Mouse (Mus musculus) activated CD4-positive, CD25-positive, alpha-beta regulatory T cell, adult 4 months (primary cell): Measurements from ENCODE around the gene Tmc3. TPM values are rescaled to one million over a fixed set of nuclear protein-coding genes. Genes with fewer than 3 reads are reported as not detected.

Experiments used
- ATAC-seq: one replicate; pipeline ENCODE4 v1.8.0; 2017
- polyA plus RNA-seq, 2 experiments: library from polyadenylated mRNA; unstranded; fragments of 100-300 nt; shearing (Covaris generic); gene quantifications; one replicate each; pipeline ENCODE4 v1.2.1; 2017

Gene Tmc3
- polyA plus RNA-seq, 2 experiments from 2014 or later: 0.46 to 0.97 TPM

- ATAC-seq: no peak
These were observed 53.3 kb downstream of the Tmc3 start for GRCm38 (mm10) chr7:83637781-83638583.

DNA sequence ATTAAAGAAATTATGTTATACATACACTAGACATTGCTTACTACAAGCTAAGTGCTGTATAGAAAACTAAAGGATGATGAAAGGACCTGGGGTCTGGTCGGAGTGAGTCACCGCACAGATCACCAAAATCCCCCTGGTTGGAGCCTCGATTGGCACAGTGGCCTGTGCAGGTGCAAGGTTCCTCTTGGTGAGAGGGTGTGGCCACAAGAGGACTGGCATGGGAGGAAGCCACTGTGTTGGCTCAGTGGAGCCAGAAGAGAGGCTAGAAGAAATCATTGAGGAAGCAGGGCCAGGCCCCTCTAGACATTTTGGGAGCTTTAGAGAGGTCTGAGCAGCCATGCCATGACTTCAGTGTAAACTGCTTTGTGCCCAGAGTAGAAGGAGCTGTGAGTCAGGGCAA, 54.4 kb downstream of the Tmc3 start:
- peak; percentile 21 for ATAC-seq

- no peak for ATAC-seq
These were observed 55.9 kb downstream of the Tmc3 start for GRCm38 (mm10) chr7:83640581-83640980.

- ATAC-seq: no peak
These were observed 56.4 kb downstream of the Tmc3 start for GRCm38 (mm10) chr7:83641163-83641562.

DNA sequence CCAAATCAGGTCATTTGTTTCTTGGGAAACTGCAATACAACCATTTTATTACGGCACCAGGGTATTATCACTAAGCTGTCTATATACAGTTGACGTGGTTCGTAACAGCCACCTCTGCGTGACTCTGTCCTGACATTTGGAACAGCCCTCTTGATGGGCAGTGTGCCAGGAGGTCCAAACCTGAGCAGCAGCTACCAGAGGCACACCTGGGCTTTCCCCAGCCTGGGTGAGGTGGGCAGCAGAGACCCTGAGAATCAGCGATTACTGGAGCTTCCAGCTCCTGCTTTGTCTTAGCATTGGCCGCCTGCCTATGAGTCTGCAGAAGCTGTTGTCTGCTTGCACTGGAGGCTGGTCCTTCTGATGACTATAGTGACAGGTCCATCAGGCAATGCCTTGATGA, 58.9 kb downstream of the Tmc3 start:
- no peak for ATAC-seq

GRCm38 (mm10) chr7:83644761-83645160, 60.0 kb downstream of the Tmc3 start:
- ATAC-seq: no peak

DNA sequence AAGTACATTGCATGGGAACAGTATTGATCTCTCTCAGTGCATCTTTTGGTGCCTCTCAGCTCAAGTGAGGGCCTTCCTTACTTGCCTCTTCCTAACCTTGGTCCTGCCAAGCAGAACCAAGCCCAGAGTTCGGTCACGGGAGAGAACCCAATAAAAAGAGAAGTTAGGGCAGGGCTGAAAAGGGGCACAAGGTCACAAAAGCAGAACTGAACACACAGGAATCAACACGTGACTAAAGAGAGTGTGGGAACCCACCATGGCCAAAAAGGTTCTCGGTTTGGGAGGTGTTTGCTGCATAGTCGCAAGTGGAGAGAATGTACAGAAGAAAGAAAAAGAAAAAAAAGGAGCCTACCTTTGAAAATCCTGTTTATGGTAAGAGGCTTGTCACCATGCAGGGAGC, 60.7 kb downstream of the Tmc3 start:
- no peak for ATAC-seq

DNA sequence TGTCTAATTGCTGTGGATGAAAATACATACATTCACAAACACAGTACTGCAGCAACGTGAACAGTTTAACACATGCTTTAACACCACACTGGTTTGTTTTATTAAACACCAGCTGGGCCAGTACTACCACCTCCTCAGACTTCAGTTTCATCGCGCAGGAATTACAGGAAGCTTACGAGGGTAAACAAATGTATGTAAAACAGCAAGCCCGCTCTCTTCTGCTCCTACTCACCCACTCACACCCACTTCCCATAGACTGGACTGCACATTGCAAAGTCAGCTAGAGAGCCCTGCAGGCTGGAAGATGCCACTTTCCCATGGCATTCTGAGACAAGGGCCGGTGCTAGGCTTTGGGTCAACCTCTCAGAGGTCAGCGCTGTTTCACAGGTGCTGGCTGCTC, 64.1 kb downstream of the Tmc3 start:
- peak; percentile 41 for ATAC-seq

GRCm38 (mm10) chr7:83650638-83651037, 65.9 kb downstream of the Tmc3 start:
- ATAC-seq: no peak

- ATAC-seq: no peak
These were observed 67.8 kb downstream of the Tmc3 start for GRCm38 (mm10) chr7:83652498-83652897.

DNA sequence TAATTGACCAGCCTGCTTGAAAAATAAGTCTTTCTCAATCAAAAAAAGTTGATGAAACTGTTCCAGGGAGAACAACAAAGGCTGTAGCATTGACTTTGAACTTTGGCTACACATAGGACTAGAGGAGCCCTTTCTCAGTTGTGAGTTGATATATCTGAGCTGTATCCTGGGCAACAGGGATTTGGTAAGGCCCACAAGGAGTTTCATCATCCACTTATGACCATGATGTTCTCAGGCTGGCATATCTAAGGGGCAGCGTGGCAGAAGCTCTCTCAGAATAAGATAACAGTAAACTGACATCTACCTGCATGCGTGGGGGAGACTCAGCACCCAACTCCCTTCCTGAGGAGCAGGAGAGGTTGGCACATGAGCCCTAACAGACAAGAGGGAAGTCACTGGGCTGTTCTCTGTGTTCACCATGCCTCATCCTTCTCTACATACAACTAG, 68.9 kb downstream of the Tmc3 start:
- ATAC-seq: no peak

DNA sequence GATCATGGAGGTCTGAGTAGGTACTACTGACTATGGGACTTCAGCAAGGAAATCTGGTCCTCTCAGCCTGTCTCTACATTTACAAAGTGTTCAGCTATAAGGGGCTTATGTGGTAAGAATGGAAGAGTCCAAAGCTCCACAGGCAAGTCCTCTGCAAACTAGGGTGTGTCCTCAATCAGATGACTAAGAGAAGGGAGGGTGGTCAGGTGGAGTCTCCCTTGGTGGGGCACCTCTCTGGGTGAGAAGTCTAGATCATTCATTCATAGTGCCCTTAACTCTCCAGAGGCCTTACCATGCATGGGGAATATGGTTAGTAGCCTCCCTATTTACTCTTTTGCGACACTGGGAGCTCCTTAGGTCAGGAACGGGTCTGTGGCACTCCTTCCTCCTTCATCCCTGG, 69.5 kb downstream of the Tmc3 start:
- no peak for ATAC-seq

DNA sequence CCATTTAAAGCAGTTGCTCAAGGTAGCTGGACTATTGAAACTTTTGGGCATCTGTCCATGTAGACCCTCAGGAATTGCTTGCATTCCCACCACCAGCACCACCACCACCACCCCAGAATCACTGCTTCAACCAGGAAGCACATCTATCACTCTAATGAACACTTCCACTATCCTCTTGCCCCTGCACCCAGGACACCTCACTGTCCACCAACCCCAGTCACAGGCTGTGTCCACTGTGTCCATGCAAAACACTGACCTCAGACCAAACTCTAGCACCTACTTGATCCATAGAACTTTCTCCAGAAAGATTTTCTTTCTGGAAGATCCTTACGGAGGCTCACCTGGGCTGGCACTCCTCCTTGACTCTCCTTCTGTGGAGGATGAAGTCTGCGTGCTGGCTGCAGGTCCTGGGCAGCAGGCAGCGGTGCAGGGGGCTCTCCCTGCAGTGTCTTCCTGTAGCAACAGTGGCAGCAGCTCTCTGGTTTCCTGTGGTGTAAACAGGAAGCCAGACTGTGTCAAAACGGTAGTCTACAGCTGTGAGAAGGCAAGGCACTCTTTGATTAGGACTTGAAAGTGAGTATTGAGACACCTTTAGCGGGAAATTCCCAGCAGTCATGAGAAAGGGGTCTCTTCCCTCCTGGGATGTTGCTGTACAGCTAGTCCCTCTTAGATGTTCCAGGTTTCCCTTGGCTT, 70.4 kb downstream of the Tmc3 start:
- peak; percentile 87 for ATAC-seq

DNA sequence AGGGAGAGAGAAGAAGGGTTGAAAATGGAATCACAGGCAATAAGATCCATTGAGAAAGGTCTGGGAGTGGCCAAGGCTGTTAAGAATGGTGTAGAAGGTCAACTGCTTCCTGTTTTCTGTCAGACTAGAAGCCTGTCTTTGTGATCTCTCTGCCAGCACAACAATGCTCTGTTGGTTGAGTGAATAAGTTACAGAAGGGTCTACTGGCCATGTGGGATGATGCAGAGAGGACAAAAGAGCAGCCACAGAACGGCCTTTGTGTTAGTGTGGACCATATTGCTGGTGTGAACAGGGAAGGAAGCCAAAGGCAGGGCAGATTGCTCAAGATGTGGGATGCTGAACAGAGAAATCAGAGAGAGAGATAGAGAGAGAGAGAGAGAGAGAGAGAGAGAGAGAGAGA, 74.0 kb downstream of the Tmc3 start:
- ATAC-seq: no peak

DNA sequence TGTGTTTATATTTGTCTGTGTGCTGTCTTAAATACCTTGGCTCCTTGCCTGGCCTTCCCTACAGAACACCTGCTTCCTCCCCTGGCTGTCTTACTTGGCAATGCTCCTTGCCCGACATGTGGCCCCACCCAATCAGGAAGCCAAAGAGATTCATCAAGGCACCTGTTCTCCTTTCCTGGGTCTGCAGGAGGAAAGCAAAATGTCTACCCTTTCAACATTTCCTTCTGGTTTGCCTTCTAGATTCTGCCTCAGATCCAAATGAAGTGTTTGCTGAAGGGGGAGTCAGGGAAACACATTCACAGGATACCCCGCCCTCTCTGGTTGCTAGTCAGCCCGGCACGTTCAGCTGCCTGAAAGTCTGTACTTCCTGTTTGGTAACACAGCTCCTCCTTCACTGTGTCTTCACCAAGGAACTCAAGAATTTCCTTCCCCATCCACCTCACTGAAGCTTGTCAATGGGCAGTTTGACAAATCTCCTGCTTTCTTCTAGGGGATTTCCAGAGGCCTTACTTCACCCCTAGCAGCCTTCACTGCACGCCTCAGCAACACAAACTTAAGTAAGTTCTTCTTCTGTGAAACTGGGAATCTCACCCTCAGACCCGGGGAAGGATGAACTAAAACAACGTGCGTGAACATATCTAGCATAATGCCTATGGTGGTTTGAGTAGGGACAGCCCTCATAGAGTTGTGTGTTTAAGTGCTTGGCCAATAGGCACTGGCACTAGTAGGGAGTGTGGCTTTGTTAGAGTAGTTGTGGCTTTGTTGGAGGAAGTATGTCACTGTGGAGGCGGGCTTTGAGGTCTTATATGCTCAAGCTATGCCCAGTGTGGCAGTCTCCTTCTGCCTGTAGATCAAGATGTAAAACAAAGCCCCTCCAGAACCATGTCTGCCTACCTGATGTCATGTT, 74.7 kb downstream of the Tmc3 start:
- peak; percentile 45 for ATAC-seq

DNA sequence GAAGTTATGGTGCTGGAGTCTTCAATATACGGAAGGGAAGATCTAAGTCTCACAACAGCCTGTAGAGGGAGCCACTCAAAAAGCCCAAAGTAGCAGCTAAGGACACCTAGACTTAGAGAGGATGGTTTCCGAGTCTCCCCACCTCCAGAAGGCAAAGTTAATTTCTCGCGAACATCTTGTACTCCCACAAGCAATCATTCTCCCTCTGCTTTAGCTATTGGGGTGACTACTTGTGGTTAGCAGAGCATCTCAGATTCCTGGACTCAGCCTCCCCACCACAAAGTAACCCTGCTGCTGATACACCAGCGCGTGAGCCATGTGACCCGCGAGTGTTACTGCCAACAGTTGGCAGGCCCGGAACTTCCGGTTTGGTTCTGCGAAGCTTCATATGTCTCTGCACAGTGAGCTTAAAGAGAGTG, 75.6 kb downstream of the Tmc3 start:
- peak; percentile 82 for ATAC-seq

DNA sequence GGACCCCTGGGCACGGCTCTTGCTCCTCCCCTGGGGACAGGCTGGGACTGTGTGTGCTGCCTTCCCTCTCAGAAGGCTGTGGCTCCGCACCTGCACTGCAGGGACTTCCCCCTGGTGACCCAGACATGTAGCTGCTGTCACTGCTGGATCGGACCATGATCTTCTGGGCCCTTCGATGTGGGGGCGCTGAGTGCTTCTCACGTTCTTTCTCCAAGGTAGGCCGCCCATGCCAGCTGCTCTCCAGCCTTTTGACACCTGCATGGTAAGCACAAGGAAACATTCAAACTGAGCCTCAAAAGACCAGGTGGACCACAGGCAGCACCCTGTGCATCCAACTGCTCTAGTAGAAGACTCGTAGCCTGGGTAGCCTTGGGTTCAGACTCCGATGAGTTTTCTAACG, 76.3 kb downstream of the Tmc3 start:
- peak; percentile 9 for ATAC-seq

GRCm38 (mm10) chr7:83661763-83662162, 77.0 kb downstream of the Tmc3 start:
- ATAC-seq: no peak

DNA sequence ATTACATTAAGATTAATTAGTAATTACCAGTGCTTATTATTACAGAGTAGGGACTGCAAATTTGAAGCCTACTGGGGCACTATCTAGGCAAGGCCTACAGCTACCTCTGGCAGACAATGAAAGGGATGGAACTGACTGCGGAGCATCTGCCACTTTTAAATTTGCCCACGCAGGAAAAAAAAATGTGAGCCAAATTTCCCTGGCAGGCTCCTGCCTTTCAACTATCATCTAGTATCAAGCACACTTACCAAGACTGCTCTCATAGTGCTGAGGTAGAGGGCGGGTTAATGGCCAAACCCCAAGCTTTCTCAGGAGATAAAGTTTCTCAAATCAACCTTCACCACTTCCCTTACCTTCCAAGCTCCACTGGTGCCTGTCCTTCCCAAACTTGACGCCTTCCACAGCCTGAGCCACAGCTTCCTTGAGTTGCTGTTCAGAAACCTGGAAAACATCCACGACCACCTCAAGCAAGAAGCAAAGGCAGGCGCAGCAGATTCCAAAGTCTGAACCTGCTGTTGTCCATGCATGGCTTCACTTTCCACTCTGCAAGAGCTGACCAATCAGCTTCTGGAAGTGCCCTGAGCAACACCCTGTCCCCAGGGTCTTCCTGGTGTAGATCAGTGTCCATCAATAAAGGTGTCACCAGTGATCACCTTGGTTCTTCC, 78.1 kb downstream of the Tmc3 start:
- no peak for ATAC-seq

DNA sequence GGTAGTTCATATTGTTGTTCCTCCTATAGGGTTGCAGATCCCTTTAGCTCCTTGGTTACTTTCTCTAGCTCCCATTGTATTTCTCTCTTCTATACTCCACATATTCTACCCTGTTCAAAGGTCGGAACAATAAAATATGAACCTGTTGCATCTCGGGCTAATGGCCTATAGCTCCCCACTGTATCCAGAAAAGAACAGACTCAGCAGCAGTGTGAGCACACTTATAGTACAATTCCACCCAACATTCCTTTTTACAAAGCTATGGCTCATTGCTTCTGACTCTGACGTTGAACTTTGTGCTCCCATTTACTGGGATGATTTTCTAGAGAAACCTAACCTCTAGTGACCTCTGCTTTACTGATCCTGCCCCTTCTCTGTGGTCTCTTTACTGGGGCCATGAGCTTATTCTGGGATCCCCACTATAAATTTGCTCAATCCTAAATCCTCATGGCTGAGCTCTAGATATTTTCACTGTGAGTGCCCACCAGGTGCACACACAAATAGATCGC, 81.4 kb downstream of the Tmc3 start:
- no peak for ATAC-seq

- no peak for ATAC-seq
These were observed 83.4 kb downstream of the Tmc3 start for GRCm38 (mm10) chr7:83667936-83668645.

- ATAC-seq: no peak
These were observed 84.0 kb downstream of the Tmc3 start for GRCm38 (mm10) chr7:83668724-83669123.
